Mouse (Mus musculus): ENCODE results near the gene Nfkbid. TPM values are rescaled to one million over a fixed set of nuclear protein-coding genes. Genes with fewer than 3 reads are reported as not detected.

The Nfkbid gene
- polyA plus RNA-seq, 1 experiment from 2014 or later, result 1.8 TPM

DNA sequence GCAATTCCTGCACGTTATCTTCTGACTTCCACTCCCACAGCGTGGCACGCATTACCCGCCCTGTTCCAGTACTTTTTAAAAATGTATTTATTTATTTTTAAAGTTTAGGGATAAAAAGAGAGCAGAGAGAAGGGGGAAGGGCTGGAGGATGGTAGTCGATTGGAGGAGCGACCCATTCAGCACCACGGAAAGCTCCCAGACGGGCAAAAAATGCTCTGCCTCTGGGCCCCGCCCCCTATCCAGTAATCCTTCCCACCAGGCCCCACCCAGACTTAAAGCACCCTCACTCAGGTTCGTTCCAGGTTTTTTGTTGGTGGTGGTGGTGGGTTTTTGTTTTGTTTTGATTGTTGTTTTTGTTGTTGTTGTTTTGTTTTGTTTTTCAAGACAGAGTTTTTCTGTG lies 12.7 kb downstream of the Nfkbid start:
- H3K4me1 ChIP-seq (replicated peaks; ENCODE audit: control insufficient read depth, insufficient read depth, low read length), result no peaks in the 10 kb centered on the region
- H3K27ac ChIP-seq (ENCODE audit: low read depth, low read length), result no peak overlapping the region
- no peaks in the 10 kb centered on the region for H3K9me3 ChIP-seq (ENCODE audit: control insufficient read depth, low read length)
- no peak overlapping the region for H3K4me3 ChIP-seq (ENCODE audit: low read depth, low read length)
- H3K27me3 ChIP-seq (replicated peaks; ENCODE audit: control insufficient read depth, insufficient read depth, low read length), result peaks cover 10% of the 10 kb centered on the region
- H3K4me2 ChIP-seq, result no peak overlapping the region
- no peak for DNase-seq (ENCODE audit: low spot score)
- no peaks in the 10 kb centered on the region for H3K36me3 ChIP-seq (ENCODE audit: control insufficient read depth, insufficient read depth, low read length)
- WGBS, result 2% methylated on average over 10 of the region's 10 CpGs
- ATAC-seq (replicated peaks; ENCODE audit: low FRiP score), result no peak
- no peak overlapping the region for H3K9ac ChIP-seq (ENCODE audit: low read depth, low read length)

DNA sequence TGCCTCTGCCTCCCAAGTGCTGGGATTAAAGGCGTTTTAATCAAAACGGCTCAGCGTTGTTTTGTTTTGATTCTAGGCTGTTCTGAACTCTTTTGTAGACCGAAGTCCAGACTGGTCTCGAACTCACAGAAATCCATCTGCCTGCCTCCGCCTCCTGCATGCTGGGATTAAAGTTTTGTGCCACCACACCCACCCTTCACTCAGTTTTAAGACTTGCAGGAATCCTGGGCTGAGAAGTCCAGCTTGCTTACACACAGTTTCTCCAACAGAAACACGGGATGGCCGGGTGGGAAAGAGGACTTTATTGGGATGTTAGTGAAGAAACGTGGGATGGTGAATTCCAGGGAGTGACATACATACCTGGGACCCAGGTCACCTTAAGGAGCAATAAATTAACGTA lies 13.2 kb downstream of the Nfkbid start:
- no peak for DNase-seq (ENCODE audit: low spot score)
- Histone ChIP-seq H3K9ac (ENCODE audit: low read depth, low read length) (no peak overlapping the region), H3K9me3 (ENCODE audit: control insufficient read depth, low read length) (no peaks in the 10 kb centered on the region), H3K4me2 (no peak overlapping the region), H3K4me1 (replicated peaks; ENCODE audit: control insufficient read depth, insufficient read depth, low read length) (no peaks in the 10 kb centered on the region), H3K27ac (ENCODE audit: low read depth, low read length) (no peak overlapping the region), H3K36me3 (ENCODE audit: control insufficient read depth, insufficient read depth, low read length) (no peaks in the 10 kb centered on the region), H3K4me3 (ENCODE audit: low read depth, low read length) (no peak overlapping the region), H3K27me3 (replicated peaks; ENCODE audit: control insufficient read depth, insufficient read depth, low read length) (peaks cover 10% of the 10 kb centered on the region)
- no peak for ATAC-seq (replicated peaks; ENCODE audit: low FRiP score)
- WGBS, result 56% methylated on average over 10 of the region's 10 CpGs

DNA sequence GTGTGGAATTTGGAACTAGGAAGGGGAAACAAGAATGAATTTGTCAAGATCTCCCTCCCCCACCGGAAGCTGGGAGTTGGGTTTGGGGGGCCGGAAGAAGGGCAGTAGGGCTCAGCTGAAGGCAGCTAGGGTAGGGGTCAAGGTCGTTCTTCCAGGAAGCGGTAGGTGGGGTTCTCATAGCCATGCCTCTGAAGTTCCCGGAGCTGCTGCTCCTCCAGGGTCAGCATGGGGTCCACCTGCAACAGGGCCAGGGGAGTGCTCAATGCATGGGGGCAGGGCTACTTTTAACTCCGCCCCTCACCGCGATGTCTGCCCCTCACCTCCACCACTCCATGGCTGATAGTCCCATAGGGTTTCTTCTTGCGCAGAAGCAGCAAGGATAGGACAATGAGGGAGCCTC lies 13.6 kb downstream of the Nfkbid start:
- Histone ChIP-seq H3K27ac (ENCODE audit: low read depth, low read length) (no peak overlapping the region), H3K4me3 (ENCODE audit: low read depth, low read length) (no peak overlapping the region), H3K36me3 (ENCODE audit: control insufficient read depth, insufficient read depth, low read length) (no peaks in the 10 kb centered on the region), H3K9ac (ENCODE audit: low read depth, low read length) (no peak overlapping the region), H3K4me1 (replicated peaks; ENCODE audit: control insufficient read depth, insufficient read depth, low read length) (no peaks in the 10 kb centered on the region), H3K4me2 (no peak overlapping the region), H3K9me3 (ENCODE audit: control insufficient read depth, low read length) (no peaks in the 10 kb centered on the region), H3K27me3 (replicated peaks; ENCODE audit: control insufficient read depth, insufficient read depth, low read length) (peaks cover 13% of the 10 kb centered on the region)
- ATAC-seq (replicated peaks; ENCODE audit: low FRiP score), result no peak
- 33% methylated on average over 9 of the region's 9 CpGs for WGBS
- no peak for DNase-seq (ENCODE audit: low spot score)

DNA sequence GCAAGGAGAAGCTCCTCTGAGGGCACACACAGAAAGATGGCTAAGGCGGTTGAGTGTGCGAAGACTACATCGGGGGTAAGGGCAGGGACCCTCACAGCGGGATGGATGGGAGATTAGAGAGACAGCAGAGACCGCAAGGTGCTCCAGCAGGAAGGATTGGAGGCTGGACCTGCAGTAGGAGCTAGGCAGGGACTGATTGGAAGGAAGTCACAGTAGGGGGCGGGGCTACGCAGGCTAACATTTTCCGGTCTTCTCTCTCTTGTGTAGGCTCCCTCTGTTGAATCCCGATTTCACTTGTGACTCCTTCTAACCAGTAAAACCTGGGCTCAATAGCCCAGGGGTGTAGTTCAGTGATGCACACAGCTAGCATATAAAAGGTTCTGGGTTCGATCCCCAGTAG lies 15.3 kb downstream of the Nfkbid start:
- Histone ChIP-seq H3K9ac (ENCODE audit: low read depth, low read length) (no peak overlapping the region), H3K4me1 (replicated peaks; ENCODE audit: control insufficient read depth, insufficient read depth, low read length) (no peaks in the 10 kb centered on the region), H3K36me3 (ENCODE audit: control insufficient read depth, insufficient read depth, low read length) (no peaks in the 10 kb centered on the region), H3K27me3 (replicated peaks; ENCODE audit: control insufficient read depth, insufficient read depth, low read length) (peaks cover 16% of the 10 kb centered on the region), H3K4me3 (ENCODE audit: low read depth, low read length) (no peak overlapping the region), H3K27ac (ENCODE audit: low read depth, low read length) (no peak overlapping the region), H3K4me2 (no peak overlapping the region), H3K9me3 (ENCODE audit: control insufficient read depth, low read length) (no peaks in the 10 kb centered on the region)
- 19% methylated on average over 10 of the region's 10 CpGs for WGBS
- ATAC-seq (replicated peaks; ENCODE audit: low FRiP score) (no peak), DNase-seq (ENCODE audit: low spot score) (no peak)

DNA sequence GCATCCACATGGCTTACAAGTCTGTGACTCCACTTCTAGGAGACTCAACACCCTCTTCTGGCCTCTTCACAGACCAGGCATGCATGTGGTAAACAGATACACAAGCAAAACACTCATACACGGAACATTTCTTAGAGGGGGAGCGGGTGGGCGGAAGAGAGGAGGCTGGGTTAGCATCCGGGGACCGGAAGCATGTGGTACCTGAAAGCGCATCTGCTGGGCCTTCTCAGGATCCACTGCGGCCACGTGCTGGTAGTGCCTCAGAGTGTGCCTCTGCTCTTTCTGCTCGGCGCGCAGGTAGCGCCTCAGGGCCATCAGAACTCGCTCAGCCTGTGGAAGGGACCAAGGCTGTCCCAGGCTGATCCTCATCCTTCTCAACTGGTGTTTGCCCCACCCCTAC lies 18.2 kb downstream of the Nfkbid start:
- Histone ChIP-seq H3K27me3 (replicated peaks; ENCODE audit: control insufficient read depth, insufficient read depth, low read length) (peaks cover 30% of the 10 kb centered on the region), H3K4me1 (replicated peaks; ENCODE audit: control insufficient read depth, insufficient read depth, low read length) (peaks cover 6% of the 10 kb centered on the region), H3K9ac (ENCODE audit: low read depth, low read length) (no peak overlapping the region), H3K4me3 (ENCODE audit: low read depth, low read length) (no peak overlapping the region), H3K4me2 (no peak overlapping the region), H3K36me3 (ENCODE audit: control insufficient read depth, insufficient read depth, low read length) (no peaks in the 10 kb centered on the region), H3K27ac (ENCODE audit: low read depth, low read length) (no peak overlapping the region), H3K9me3 (ENCODE audit: control insufficient read depth, low read length) (no peaks in the 10 kb centered on the region)
- DNase-seq (ENCODE audit: low spot score) (no peak), ATAC-seq (replicated peaks; ENCODE audit: low FRiP score) (no peak)
- WGBS, result 70% methylated on average over 13 of the region's 13 CpGs

DNA sequence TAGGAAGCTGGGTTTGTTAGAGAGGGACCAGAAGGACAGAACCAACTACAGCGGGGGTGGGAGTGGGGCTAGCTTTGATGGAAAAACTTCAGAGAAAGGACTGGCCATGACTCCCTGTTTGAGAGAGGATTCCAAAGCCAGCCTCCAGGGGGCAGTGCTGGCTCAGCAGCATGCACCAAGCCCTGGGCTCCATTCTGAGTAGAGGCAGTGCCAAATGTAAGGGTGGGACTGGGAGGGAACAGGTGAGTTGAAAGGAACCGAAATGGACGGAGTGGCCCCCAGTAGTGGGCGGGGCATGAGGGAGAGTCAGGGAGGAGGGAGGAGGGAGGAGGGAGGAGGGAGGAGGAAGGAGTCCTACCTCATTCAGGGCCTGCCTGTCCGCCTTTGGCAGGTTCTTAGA lies 19.2 kb downstream of the Nfkbid start:
- Histone ChIP-seq H3K4me2 (no peak overlapping the region), H3K9me3 (ENCODE audit: control insufficient read depth, low read length) (no peaks in the 10 kb centered on the region), H3K4me1 (replicated peaks; ENCODE audit: control insufficient read depth, insufficient read depth, low read length) (peaks cover 10% of the 10 kb centered on the region), H3K4me3 (ENCODE audit: low read depth, low read length) (no peak overlapping the region), H3K36me3 (ENCODE audit: control insufficient read depth, insufficient read depth, low read length) (no peaks in the 10 kb centered on the region), H3K27ac (ENCODE audit: low read depth, low read length) (no peak overlapping the region), H3K27me3 (replicated peaks; ENCODE audit: control insufficient read depth, insufficient read depth, low read length) (peaks cover 37% of the 10 kb centered on the region), H3K9ac (ENCODE audit: low read depth, low read length) (no peak overlapping the region)
- DNase-seq (ENCODE audit: low spot score) (no peak), ATAC-seq (replicated peaks; ENCODE audit: low FRiP score) (no peak)
- 23% methylated on average over 4 of the region's 5 CpGs for WGBS

DNA sequence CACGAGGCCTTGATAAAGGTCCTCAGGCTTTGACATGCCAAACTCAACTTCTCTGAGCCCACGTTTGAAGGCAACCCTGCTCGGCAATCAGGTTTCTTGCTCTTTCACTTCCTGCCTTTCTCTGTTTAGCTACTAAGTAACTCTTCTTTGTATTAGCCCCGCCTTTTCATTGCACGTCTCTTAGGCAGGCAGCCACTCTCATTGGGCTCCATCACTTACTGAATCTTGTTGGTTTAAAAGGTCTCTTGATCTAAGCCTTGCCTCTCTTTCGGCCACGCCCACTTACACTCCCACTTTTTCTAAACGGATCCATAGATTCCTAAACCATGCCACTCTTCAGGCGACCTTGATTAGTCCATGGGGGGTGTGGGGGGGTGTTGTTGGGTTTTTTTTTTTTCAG lies 22.2 kb downstream of the Nfkbid start:
- DNase-seq (ENCODE audit: low spot score) (no peak), ATAC-seq (replicated peaks; ENCODE audit: low FRiP score) (no peak)
- no peaks in the 10 kb centered on the region for H3K36me3 ChIP-seq (ENCODE audit: control insufficient read depth, insufficient read depth, low read length)
- H3K4me1 ChIP-seq (replicated peaks; ENCODE audit: control insufficient read depth, insufficient read depth, low read length), result peaks cover 10% of the 10 kb centered on the region
- peaks cover 42% of the 10 kb centered on the region for H3K27me3 ChIP-seq (replicated peaks; ENCODE audit: control insufficient read depth, insufficient read depth, low read length)
- no peaks in the 10 kb centered on the region for H3K9me3 ChIP-seq (ENCODE audit: control insufficient read depth, low read length)
- H3K4me2 ChIP-seq, result peak overlapping the region; percentile 87
- no peak overlapping the region for H3K27ac ChIP-seq (ENCODE audit: low read depth, low read length)
- WGBS, result 21% methylated on average over 9 of the region's 9 CpGs
- H3K4me3 ChIP-seq (ENCODE audit: low read depth, low read length), result no peak overlapping the region
- H3K9ac ChIP-seq (ENCODE audit: low read depth, low read length), result no peak overlapping the region

DNA sequence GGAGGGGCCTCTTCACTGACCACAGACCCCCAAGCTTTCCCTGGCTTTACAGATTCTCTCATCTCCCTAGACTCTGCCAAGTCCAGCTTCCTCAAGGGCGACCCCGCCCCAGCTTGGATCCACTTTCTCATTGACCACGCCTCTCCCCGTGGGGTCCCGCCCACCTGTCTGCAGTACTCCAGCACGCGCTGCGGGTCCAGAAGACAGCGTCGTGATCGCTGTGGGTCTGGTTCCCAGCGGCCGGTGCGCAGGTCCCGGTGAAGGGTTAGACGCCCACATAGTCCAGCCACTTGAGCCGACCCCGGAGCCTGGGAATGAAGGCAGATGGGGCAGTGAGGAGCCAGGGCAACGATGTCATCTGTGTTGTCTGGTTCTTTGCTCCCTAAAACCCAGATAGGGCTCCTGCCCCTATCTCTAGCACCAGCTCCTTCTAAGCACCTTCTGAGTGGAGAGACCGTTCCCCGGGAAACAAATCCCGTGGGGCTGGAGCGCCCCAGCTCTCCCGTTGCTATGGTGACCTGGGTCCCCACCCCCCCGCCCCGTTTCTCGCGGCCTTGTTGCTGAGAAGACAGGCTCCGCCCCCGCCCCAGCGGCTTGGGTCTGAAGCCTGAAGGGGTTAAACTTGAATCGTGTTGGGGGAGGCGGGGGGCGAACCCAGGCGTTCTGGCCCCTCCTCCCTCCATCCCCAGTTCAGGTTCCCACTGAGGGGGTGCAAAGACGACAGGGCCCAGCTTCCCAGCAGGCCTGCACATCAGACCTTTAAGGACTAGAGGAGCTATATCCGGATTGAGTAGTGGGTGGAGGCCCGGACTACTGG lies 22.8 kb downstream of the Nfkbid start:
- WGBS, result 2% methylated on average over 38 of the region's 38 CpGs
- Histone ChIP-seq H3K9me3 (ENCODE audit: control insufficient read depth, low read length) (no peaks in the 10 kb centered on the region), H3K9ac (ENCODE audit: low read depth, low read length) (peak overlapping the region; percentile 53; the same call in 1 of the 2 replicates), H3K27me3 (replicated peaks; ENCODE audit: control insufficient read depth, insufficient read depth, low read length) (peaks cover 42% of the 10 kb centered on the region), H3K36me3 (ENCODE audit: control insufficient read depth, insufficient read depth, low read length) (no peaks in the 10 kb centered on the region), H3K4me2 (peak overlapping the region; percentile 87), H3K4me3 (ENCODE audit: low read depth, low read length) (peak overlapping the region; percentile 65), H3K27ac (ENCODE audit: low read depth, low read length) (no peak overlapping the region), H3K4me1 (replicated peaks; ENCODE audit: control insufficient read depth, insufficient read depth, low read length) (peaks cover 10% of the 10 kb centered on the region)
- ATAC-seq (replicated peaks; ENCODE audit: low FRiP score) (0 out of 2 replicates have a peak, but pooled peaks have one; percentile 26), DNase-seq (ENCODE audit: low spot score) (no peak)
